Mouse (Mus musculus) NIH3T3 (cell line): ENCODE measurements around the gene Mgrn1.
A peak's percentile ranks its signal among the peaks of the same experiment; 100 is the strongest.

Experiments used
- DNase-seq: peaks from one replicate; pipeline ENCODE4 v3.0.0-alpha.2; 2012; ENCODE audit warnings: low read depth

Mgrn1 gene

DNA sequence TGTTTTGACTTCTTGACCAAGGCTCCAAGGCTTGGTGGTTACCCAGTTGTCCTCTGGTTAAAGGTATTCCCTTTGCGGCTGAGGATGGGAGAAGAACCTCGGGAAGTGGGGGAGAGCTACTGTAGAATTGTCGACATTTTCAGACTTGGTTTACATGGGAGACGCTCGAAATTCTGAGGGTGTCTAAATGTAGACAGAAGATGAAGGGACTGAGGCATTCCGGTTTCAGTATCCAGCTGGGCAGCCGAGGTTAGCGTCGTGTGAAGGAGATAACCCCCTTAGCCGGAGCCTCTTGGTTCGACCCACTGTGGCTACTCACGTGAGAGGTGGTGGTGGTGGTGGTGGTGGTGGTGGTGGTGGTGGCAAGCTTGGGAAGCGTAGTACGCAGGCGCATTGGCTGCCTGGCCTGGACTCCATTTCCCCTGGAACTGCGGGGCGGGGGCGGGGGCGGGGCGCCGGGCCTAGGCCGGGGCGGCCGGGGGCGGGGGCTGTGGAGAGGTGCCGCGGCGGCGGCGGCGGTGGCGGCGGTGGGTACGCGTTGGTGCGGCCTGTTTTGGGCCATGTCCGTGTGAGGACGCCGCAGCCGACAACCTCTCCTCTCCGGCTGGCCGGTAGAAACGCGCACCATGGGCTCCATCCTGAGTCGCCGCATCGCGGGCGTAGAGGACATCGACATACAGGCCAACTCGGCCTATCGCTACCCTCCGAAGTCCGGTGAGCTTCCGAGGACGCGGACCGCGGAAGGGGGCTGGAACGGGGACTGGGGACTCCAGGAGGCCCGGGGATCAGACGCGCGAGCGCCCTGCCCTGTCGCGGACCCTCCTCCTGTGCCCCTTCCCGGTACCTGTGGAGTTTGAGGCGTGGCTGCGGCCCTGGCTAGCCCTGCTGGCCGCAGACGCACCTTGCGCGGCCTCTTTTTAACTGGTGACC is at the start of gene Mgrn1:
Gene Mgrn1 (plus strand): TSS at position 490 of the 930 bp plus-strand sequence.
- DNase-seq: peak; percentile 97

DNA sequence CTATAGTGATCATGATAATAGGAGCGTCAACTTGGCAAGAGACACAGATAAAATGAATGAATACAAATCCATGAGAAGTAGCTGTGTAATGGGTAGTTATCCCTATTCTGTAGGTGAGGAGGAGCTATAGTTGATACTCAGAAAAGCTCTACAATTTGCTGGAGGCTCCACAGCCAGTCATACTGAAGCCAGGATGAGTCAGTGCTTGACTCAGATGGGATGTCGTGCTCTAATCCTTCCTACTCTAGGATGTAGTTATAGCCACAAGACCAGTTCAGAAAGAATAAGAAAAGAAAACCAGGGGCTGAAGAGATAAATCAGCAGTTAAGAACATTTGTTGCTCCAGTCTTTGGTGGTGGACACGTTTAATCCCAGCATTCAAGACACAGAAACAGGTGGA is 48.4 kb upstream of the Mgrn1 start:
- peak; percentile 71 for DNase-seq

DNA sequence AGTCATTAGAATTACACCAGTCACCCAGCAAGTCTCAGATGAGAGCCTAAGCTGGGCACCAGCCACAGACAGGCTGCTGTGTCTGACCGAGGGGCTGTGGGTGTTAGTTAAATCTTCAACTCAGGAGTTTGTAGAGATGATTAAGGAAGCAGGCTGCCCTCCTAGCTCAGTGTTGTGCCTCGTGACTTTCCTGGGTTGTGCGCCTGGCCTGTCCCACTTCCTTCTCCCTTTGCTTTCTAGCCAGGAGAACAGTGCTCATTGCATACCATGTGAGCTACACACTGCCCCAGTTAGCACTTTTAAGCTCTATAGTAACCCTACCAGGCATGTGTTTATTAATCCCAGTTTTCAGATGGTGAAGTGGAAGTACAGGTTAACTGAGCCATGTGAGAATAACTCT is 46.5 kb upstream of the Mgrn1 start:
- DNase-seq: no peak

DNA sequence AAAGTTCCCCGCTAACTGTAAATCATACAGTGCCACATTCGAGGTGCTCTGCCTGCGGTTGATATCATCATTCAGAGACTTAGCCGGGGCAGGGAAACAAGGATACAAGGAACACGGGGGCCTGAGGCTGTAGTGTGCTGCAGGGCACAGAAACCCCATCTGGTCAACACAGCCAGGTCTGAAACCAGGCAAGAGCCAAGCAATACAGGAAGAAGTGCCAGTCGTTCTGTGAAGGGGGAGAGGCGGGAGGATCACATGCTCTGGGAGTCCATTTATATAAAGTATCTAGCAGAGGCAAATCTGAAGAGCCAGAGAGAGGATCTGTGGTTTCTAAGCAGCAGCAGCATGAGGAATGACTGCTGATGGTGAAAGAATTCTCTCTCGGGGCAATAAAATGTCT is 45.8 kb upstream of the Mgrn1 start:
- peak; percentile 29 for DNase-seq

- no peak for DNase-seq
Measured at GRCm38 (mm10) chr16:4847041-4847440, 39.0 kb upstream of the Mgrn1 start.

DNA sequence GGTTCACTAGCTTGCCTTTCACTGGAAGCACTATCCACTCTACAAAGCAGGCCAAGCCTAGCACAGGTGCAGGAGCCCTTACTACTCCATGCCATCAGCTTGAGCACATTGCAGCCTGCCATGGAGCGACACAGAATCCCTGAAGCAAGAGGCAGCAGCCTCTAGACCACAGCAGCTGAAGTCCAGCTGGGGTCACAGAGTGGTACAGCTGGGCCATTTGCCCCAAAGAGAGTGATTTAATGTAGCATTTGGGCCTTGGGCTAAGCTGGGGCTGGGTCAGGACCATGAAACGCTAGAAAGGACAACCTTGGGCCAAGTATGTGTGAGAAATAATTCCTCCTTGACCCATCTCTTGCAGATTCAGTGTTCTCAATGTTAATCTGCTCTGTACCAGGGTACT is 38.0 kb upstream of the Mgrn1 start:
- DNase-seq: no peak

- peak; percentile 66 for DNase-seq
Measured at GRCm38 (mm10) chr16:4850361-4850760, 35.7 kb upstream of the Mgrn1 start.

DNA sequence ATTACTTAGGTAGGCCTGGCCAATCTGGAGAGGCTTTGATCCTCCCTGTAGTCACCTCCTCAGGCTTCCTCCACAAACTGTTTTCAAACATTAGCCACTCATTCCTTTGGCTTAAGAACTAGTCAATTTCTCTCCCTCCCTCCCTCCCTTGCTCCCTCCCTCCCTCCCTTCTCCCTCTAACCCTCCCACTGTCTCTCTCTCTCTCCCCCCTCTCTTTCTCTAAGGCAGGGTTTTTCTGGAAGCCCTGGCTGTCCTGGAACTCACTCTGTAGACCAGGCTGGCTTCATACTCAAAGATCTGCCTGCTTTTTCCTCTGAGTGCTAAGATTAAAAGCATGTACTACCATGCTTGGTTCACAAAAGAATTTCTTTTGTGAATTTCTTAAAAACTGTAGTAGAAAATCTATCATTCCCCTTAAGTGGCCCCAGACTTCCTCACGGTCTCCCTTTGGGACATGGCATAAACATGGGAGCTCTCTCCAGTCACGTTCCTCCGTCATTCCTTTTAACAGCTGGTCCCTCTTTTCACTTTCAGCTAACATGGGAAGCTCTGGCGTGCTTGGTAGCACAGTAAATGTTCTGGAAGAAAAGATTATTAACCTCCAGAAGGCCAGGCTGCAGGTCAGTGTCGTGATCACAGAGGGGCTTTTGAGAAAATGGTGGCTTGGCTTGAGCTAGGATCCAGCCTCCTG is 35.0 kb upstream of the Mgrn1 start:
- no peak for DNase-seq

DNA sequence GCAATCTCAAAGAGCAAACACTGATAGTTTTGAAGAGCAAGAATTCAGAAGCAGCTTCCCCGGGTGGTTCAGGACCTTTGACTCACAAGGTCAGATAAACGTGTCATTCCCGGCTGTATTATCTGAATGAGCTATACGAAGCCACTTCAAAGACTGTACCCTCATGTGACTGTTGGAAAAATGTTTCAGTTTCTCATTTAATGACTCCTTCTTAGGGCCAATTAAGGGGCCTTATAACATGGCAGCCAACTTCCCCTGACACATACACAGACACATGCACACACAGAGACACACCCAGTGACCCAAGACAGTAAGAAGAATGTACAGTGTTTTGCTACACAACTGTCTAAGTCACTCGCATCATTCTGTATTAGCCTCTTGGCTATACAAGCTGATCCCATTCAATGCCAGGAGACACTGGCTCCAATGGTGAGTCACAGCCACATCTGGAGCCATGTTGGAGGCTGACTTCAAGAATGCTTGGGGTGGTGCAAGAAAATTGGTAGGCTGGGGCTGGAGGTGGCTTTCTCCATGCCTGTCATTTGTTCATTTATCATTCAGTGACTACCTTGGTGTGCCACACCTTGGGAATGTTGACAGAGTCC is 30.9 kb upstream of the Mgrn1 start:
- DNase-seq: peak; percentile 68

GRCm38 (mm10) chr16:4861392-4861791 is 24.7 kb upstream of the Mgrn1 start:
- DNase-seq: no peak

GRCm38 (mm10) chr16:4862863-4863483 is 23.1 kb upstream of the Mgrn1 start:
- peak; percentile 92 for DNase-seq

GRCm38 (mm10) chr16:4863742-4864141 is 22.3 kb upstream of the Mgrn1 start:
- DNase-seq: no peak

GRCm38 (mm10) chr16:4866101-4866695 is 19.9 kb upstream of the Mgrn1 start:
- no peak for DNase-seq

GRCm38 (mm10) chr16:4870490-4870889 is 15.6 kb upstream of the Mgrn1 start:
- DNase-seq: no peak

GRCm38 (mm10) chr16:4871926-4872325 is 14.1 kb upstream of the Mgrn1 start:
- DNase-seq: no peak

DNA sequence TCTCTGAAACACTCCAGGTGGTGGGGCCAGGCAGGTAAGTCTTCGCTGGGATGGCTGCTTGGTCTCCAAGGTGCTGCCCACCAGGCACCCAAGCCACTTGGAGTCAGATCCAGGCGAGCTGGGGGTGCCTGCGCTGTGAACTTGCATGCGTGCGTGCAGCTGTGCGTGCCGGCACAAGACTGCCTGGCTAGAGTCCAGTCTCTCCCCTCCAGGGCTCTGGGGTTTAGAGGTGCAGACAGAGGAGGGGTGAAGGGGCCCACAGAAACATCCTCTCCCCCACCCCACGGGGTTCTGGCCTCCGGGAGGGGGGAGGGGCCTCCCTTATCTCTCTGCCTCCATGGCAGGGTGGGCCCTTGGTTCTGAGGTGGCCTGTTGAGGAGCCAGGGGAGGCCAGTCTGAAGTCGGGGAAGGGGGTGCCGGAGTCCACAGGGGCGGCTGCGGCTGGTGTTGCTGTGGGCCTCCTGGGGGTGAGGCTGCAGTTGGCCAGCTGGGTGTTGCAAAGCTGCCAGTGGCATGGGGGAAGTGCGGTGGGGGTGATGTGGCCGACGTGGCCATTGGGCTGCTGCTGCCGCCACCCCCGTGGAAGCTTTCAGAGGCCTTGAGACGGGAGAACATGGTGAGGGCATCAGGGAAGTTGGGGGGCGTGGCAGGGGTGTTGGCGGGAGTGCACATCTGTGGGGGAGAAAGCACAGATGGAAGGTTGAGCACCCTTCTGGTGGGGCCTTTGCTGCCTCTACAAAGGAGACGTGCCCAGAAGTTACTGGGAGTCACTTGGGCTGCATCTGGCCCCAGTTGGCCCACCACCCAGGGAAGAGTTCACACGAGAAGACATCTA is 10.6 kb upstream of the Mgrn1 start:
- DNase-seq: no peak

DNA sequence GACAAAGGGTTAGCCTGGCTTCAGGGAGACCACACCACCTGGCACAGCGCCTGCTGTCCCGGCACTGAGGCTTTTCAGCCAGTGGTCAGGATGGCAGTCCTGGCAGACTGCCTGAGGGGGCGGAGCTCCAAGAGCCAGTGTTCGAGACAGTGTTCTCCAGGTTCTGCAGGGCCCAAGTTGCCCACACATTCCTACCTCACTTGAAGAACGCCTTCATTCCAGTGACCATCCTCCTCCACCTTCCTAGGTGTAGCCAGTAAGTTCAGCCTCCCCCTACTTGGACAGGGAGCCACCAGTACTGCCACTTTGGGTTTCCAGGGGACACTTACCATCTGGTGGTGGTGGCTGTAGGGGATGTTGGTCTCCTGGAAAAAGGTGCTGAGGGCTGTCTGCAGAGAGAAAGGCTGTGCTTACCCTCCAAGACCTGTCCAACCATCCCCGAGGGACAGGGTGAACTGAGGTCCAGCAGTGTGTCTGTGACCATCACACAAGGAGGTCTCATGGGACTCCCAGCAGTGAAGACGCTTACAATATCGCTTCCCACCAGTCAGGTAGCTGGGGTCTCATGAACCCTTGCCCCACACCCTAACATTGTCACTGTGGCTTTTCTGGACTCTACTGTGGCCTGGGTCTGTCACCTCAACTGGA is 9.9 kb upstream of the Mgrn1 start:
- peak; percentile 49 for DNase-seq

GRCm38 (mm10) chr16:4877195-4877594 is 8.9 kb upstream of the Mgrn1 start:
- no peak for DNase-seq

DNA sequence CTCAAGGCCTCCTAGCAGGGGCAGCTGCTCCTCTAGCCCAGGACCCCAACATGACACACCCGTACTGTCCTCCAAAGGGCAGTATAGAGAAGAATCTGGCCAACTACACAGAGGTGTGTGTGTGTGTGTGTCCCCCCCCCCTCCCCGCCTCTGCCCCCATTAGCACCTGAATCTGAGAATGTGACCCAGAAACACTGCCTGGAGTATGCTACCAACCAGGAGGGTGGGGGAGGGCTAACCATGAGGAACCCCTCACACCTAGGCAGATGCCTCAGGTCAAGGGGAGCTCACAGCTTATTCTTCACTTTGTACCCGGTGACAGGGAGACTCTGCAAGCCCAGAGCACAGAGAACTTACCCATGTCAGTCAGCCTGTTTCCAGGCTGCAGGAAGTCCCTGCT is 8.3 kb upstream of the Mgrn1 start:
- DNase-seq: no peak

GRCm38 (mm10) chr16:4878192-4878885 is 7.7 kb upstream of the Mgrn1 start:
- peak; percentile 66 for DNase-seq
